Mouse (Mus musculus): ENCODE data around the gene Tmem268. TPM values are rescaled to one million over a fixed set of nuclear protein-coding genes. Genes with fewer than 3 reads are reported as not detected.

Gene Tmem268
- polyA plus RNA-seq, 1 experiment from 2014 or later: 8.1 TPM

DNA sequence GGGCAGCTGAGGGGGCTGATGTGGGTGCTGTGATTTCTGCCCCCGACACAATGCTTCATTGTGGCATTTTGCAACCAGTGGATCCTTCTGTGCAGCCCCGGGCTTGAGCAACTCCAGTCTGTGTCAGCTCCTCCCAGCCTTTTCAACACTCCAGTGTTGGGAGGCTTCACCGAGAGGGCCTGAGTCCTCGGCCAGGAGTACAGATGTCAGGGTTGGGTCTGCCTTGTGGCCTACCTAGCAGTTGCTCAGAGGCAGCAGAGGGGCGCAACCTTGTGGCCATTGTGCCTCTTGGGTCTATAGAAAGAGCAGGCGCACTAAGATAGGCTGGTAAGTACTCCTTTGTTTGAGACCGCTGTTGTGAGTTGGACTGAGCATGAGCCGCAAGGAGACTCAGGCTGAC, 1.5 kb downstream of the Tmem268 start:
- H3K9me3 ChIP-seq (ENCODE audit: control insufficient read depth, low read length): no peaks in the 10 kb centered on the region
- no peaks in the 10 kb centered on the region for H3K36me3 ChIP-seq (ENCODE audit: control insufficient read depth, insufficient read depth, low read length)
- H3K27me3 ChIP-seq (ENCODE audit: control insufficient read depth, insufficient read depth, low read length): no peaks in the 10 kb centered on the region
- H3K4me2 ChIP-seq (ENCODE audit: low read depth, low read length, severe bottlenecking): no peak overlapping the region
- ATAC-seq (replicated peaks; ENCODE audit: low FRiP score): no peak
- DNase-seq (ENCODE audit: low spot score): no peak
- 54% methylated on average over 8 of the region's 8 CpGs for WGBS
- no peak overlapping the region for H3K9ac ChIP-seq (ENCODE audit: low read length)
- peaks cover 10% of the 10 kb centered on the region for H3K4me1 ChIP-seq (replicated peaks; ENCODE audit: control insufficient read depth, insufficient read depth, low read length)
- no peak overlapping the region for H3K4me3 ChIP-seq (ENCODE audit: low read depth, low read length)
- no peak overlapping the region for H3K27ac ChIP-seq (ENCODE audit: low read depth, low read length)

DNA sequence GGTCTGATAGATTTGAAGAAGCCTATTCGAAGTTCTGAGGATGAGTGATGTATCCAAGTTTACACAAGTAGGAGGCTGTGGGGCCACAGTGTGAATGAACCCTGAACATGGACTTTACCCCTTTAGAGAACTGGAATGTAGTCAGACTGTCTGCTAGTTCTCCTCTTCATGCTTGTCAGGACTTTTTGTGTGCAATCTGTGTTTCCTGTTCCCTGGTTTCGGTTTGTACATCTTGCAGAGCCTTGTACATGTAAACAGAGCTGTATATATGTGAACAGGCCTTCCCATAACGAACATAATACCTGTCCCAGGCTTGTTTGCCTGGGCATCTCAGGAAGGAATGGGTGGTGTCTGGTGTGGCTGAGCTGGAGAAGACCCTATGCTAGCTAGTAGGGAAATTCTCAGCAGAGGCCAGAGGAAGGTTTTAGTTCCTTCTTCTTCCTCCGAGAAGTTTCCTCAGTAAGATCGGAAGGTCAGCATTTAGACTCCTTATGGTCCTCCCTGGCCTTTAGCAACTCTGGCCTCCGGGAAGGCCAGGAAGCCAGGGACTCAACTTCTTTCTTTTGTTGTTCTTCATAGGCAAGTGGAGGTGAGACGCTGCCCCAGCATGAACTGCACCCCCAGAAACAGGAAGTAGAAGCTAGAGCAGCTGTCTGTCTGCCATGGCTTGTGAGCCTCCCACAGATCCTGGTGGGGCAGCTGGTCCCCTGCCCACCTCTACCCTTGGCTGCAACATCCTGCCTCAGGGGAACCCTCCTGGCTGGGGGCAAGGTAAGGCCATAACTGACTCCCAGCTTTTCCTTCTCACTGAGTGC, 3.5 kb downstream of the Tmem268 start:
- DNase-seq (ENCODE audit: low spot score) (no peak), ATAC-seq (replicated peaks; ENCODE audit: low FRiP score) (no peak)
- H3K4me1 ChIP-seq (replicated peaks; ENCODE audit: control insufficient read depth, insufficient read depth, low read length): peaks cover 10% of the 10 kb centered on the region
- no peak overlapping the region for H3K4me3 ChIP-seq (ENCODE audit: low read depth, low read length)
- WGBS: 85% methylated on average over 7 of the region's 7 CpGs
- H3K36me3 ChIP-seq (ENCODE audit: control insufficient read depth, insufficient read depth, low read length): no peaks in the 10 kb centered on the region
- H3K27me3 ChIP-seq (ENCODE audit: control insufficient read depth, insufficient read depth, low read length): no peaks in the 10 kb centered on the region
- no peaks in the 10 kb centered on the region for H3K9me3 ChIP-seq (ENCODE audit: control insufficient read depth, low read length)
- no peak overlapping the region for H3K9ac ChIP-seq (ENCODE audit: low read length)
- H3K27ac ChIP-seq (ENCODE audit: low read depth, low read length): no peak overlapping the region
- H3K4me2 ChIP-seq (ENCODE audit: low read depth, low read length, severe bottlenecking): no peak overlapping the region

DNA sequence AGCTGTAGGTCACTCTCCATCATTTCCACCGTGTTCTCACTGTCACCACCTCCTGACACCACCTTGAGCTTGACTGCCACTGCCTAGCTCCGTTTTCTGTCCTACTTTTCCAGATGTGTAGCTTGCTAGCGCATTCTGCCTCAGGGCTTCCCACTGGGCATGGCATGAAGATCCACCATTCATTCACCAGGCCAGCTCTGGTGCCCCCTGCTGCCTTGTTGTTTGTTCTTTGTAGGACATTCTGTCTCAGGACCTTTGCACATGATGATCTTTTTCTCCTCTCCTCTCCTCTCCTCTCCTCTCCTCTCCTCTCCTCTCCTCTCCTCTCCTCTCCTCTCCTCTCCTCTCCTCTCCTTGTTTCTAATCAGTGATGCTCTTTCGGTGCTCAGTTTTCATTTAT, 4.2 kb downstream of the Tmem268 start:
- Histone ChIP-seq H3K4me3 (ENCODE audit: low read depth, low read length) (no peak overlapping the region), H3K4me1 (replicated peaks; ENCODE audit: control insufficient read depth, insufficient read depth, low read length) (peaks cover 5% of the 10 kb centered on the region), H3K36me3 (ENCODE audit: control insufficient read depth, insufficient read depth, low read length) (no peaks in the 10 kb centered on the region), H3K27ac (ENCODE audit: low read depth, low read length) (no peak overlapping the region), H3K4me2 (ENCODE audit: low read depth, low read length, severe bottlenecking) (no peak overlapping the region), H3K9ac (ENCODE audit: low read length) (no peak overlapping the region), H3K9me3 (ENCODE audit: control insufficient read depth, low read length) (no peaks in the 10 kb centered on the region), H3K27me3 (ENCODE audit: control insufficient read depth, insufficient read depth, low read length) (no peaks in the 10 kb centered on the region)
- no peak for ATAC-seq (replicated peaks; ENCODE audit: low FRiP score)
- WGBS: 90% methylated on average over 4 of the region's 4 CpGs
- DNase-seq (ENCODE audit: low spot score): no peak

DNA sequence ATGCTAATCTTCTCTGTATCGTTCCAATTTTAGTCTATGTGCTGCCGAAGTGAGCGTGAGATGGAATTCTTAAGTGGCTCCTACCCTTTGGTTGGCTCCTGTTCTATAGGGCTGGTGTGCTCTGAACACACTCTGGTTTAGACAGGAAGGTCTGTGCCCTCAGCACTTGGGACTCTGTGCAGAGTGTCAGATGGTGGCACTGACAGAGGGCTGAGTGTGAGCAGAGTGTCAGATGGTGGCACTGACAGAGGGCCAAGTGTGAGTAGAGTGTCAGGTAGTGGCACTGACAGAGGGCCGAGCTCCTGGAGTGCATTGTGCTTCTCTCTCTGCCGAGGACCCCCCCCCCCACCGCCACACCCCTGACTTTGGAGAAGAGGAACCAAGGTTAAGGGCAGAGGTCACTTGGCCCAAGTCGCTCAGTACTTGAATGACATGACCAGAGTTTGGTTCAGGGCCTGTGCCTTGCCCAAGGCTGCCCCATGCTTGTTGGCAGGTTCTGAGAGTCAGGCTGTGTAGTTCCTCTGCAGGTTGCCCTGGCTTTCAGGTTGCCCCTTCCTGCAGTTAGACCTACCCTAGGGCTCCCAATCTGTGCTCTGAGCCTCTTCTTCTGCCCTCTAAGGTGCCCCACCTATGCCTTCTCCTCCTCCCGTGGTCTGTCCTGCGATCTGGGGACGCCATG, 9.3 kb downstream of the Tmem268 start:
- H3K4me3 ChIP-seq (ENCODE audit: low read depth, low read length): no peak overlapping the region
- no peaks in the 10 kb centered on the region for H3K36me3 ChIP-seq (ENCODE audit: control insufficient read depth, insufficient read depth, low read length)
- 89% methylated on average over 8 of the region's 10 CpGs for WGBS
- H3K9me3 ChIP-seq (ENCODE audit: control insufficient read depth, low read length): no peaks in the 10 kb centered on the region
- no peaks in the 10 kb centered on the region for H3K27me3 ChIP-seq (ENCODE audit: control insufficient read depth, insufficient read depth, low read length)
- no peak overlapping the region for H3K27ac ChIP-seq (ENCODE audit: low read depth, low read length)
- DNase-seq (ENCODE audit: low spot score): no peak
- H3K4me1 ChIP-seq (replicated peaks; ENCODE audit: control insufficient read depth, insufficient read depth, low read length): peaks cover 6% of the 10 kb centered on the region; the same call in 1 of the 2 replicates
- H3K4me2 ChIP-seq (ENCODE audit: low read depth, low read length, severe bottlenecking): no peak overlapping the region
- no peak for ATAC-seq (replicated peaks; ENCODE audit: low FRiP score)
- no peak overlapping the region for H3K9ac ChIP-seq (ENCODE audit: low read length)

DNA sequence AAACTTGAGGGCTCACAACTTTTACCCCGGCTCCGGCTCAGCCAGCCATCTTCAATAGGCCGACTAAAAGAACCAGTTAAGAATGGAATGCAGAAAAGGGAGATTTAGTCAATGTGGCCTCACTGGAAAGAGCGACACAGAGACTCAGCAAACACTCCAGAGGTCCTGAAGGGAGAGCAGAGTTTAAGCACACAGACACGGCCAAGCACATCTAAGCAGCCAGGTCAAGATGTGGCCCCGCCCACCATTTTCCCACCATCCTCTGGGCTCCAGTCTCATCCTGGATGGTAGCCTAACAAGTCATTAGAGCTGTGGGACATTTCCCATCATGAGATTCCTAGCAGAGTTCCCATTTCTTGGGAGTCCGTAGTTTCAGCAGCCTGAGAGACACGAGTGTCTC, 10.7 kb downstream of the Tmem268 start:
- ATAC-seq (replicated peaks; ENCODE audit: low FRiP score) (no peak), DNase-seq (ENCODE audit: low spot score) (no peak)
- Histone ChIP-seq H3K4me1 (replicated peaks; ENCODE audit: control insufficient read depth, insufficient read depth, low read length) (peaks cover 6% of the 10 kb centered on the region; the same call in 1 of the 2 replicates), H3K4me3 (ENCODE audit: low read depth, low read length) (no peak overlapping the region), H3K4me2 (ENCODE audit: low read depth, low read length, severe bottlenecking) (no peak overlapping the region), H3K9ac (ENCODE audit: low read length) (no peak overlapping the region), H3K27ac (ENCODE audit: low read depth, low read length) (no peak overlapping the region), H3K36me3 (ENCODE audit: control insufficient read depth, insufficient read depth, low read length) (no peaks in the 10 kb centered on the region), H3K27me3 (ENCODE audit: control insufficient read depth, insufficient read depth, low read length) (no peaks in the 10 kb centered on the region), H3K9me3 (ENCODE audit: control insufficient read depth, low read length) (no peaks in the 10 kb centered on the region)
- WGBS: 88% methylated on average over 8 of the region's 8 CpGs

DNA sequence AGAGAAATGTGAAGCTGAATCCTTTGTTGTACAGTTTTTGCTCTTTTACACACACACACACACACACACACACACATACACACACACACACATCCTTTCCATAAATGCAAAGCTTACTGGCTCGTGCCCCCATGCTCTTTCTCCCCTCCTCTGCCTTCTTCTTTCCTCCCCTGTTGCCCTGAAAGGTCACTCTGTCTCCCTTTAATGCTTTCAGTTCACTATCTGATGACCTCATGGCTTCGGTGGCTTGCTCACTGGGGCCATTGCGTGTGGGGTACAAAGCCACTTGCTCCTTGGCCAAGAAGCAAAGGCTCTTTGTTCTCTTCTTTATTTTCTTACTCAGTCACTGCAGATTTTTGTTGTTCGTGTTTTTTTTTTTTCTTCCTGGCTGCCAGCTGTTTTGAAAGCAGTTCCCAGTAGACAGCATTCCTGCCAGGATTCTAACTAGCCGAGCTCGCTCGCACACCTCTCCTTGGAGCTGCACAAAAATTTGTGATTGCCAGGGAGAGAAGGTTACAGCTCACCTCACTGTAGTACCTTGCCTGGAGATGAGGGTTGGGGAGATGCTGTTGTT, 11.7 kb downstream of the Tmem268 start:
- no peak overlapping the region for H3K9ac ChIP-seq (ENCODE audit: low read length)
- H3K4me2 ChIP-seq (ENCODE audit: low read depth, low read length, severe bottlenecking): no peak overlapping the region
- no peaks in the 10 kb centered on the region for H3K36me3 ChIP-seq (ENCODE audit: control insufficient read depth, insufficient read depth, low read length)
- no peak overlapping the region for H3K4me3 ChIP-seq (ENCODE audit: low read depth, low read length)
- ATAC-seq (replicated peaks; ENCODE audit: low FRiP score): no peak
- 20% methylated on average over 7 of the region's 7 CpGs for WGBS
- H3K9me3 ChIP-seq (ENCODE audit: control insufficient read depth, low read length): no peaks in the 10 kb centered on the region
- no peak overlapping the region for H3K27ac ChIP-seq (ENCODE audit: low read depth, low read length)
- no peaks in the 10 kb centered on the region for H3K27me3 ChIP-seq (ENCODE audit: control insufficient read depth, insufficient read depth, low read length)
- peaks cover 6% of the 10 kb centered on the region; the same call in 1 of the 2 replicates for H3K4me1 ChIP-seq (replicated peaks; ENCODE audit: control insufficient read depth, insufficient read depth, low read length)
- no peak for DNase-seq (ENCODE audit: low spot score)

DNA sequence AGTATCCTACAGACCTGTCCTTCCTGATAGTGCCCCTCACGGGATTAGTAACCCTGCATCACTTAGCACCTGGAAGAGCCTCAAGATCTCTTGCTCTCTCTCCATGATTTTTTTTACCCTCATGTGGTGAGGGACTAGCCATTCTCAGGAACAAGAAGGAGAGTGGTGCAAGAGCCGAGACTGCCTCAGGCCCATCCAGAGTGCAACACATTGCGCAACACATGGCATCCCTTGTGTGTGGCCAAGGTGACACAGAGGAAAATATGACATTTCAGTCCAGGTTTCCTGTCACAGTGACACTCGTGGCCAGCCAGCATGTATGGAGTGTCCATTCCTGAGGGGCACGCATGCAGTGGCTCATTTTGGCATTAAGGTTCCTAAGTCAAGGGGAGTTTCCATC, 14.0 kb downstream of the Tmem268 start:
- no peaks in the 10 kb centered on the region for H3K36me3 ChIP-seq (ENCODE audit: control insufficient read depth, insufficient read depth, low read length)
- WGBS: 90% methylated on average over 5 of the region's 5 CpGs
- no peak overlapping the region for H3K4me2 ChIP-seq (ENCODE audit: low read depth, low read length, severe bottlenecking)
- no peaks in the 10 kb centered on the region for H3K27me3 ChIP-seq (ENCODE audit: control insufficient read depth, insufficient read depth, low read length)
- H3K4me3 ChIP-seq (ENCODE audit: low read depth, low read length): no peak overlapping the region
- H3K9me3 ChIP-seq (ENCODE audit: control insufficient read depth, low read length): no peaks in the 10 kb centered on the region
- no peak for DNase-seq (ENCODE audit: low spot score)
- no peak overlapping the region for H3K9ac ChIP-seq (ENCODE audit: low read length)
- ATAC-seq (replicated peaks; ENCODE audit: low FRiP score): no peak
- peaks cover 6% of the 10 kb centered on the region; the same call in 1 of the 2 replicates for H3K4me1 ChIP-seq (replicated peaks; ENCODE audit: control insufficient read depth, insufficient read depth, low read length)
- no peak overlapping the region for H3K27ac ChIP-seq (ENCODE audit: low read depth, low read length)

DNA sequence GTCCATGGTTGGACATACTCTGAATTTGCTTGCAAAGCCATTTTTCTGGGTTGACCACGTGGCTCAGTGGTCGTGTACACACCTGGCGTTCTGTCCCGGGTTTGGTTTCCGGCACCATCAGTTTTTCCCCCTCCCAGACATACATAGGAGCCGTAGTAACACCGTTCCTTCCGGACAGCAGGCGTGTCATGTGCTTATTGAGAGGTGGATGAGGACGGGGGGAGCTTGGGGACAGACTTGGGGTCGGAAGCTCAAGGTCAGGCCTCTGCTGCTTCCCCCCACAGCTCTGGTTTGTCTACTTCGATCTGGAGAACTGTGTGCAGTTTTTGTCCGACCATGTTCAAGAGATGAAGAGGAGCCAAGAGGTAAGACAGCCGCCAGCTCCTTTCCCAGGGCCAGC, 21.1 kb downstream of the Tmem268 start:
- no peak overlapping the region; the same call in 1 of the 2 replicates for H3K9ac ChIP-seq (ENCODE audit: low read length)
- H3K27me3 ChIP-seq (ENCODE audit: control insufficient read depth, insufficient read depth, low read length): no peaks in the 10 kb centered on the region
- ATAC-seq (replicated peaks; ENCODE audit: low FRiP score) (peak; percentile 40; the same call in 1 of the 2 replicates), DNase-seq (ENCODE audit: low spot score) (no peak)
- H3K27ac ChIP-seq (ENCODE audit: low read depth, low read length): no peak overlapping the region
- no peak overlapping the region for H3K4me2 ChIP-seq (ENCODE audit: low read depth, low read length, severe bottlenecking)
- 78% methylated on average over 14 of the region's 14 CpGs for WGBS
- no peak overlapping the region for H3K4me3 ChIP-seq (ENCODE audit: low read depth, low read length)
- H3K9me3 ChIP-seq (ENCODE audit: control insufficient read depth, low read length): no peaks in the 10 kb centered on the region
- H3K4me1 ChIP-seq (replicated peaks; ENCODE audit: control insufficient read depth, insufficient read depth, low read length): peaks cover 2% of the 10 kb centered on the region; the same call in 1 of the 2 replicates
- H3K36me3 ChIP-seq (ENCODE audit: control insufficient read depth, insufficient read depth, low read length): no peaks in the 10 kb centered on the region

Data from forebrain, embryonic 11.5 days (tissue).